Mouse (Mus musculus): Measurements from ENCODE around the gene Hist1h4j. TPM values are rescaled to one million over a fixed set of nuclear protein-coding genes. Genes with fewer than 3 reads are reported as not detected.
"Not testable (repeated sequence)": the region's sequence is repeated elsewhere in the genome, so short reads cannot be mapped to it uniquely, and the experiment has no call there.

Gene Hist1h4j
- polyA plus RNA-seq, 1 experiment from 2014 or later: 1.2 TPM

DNA sequence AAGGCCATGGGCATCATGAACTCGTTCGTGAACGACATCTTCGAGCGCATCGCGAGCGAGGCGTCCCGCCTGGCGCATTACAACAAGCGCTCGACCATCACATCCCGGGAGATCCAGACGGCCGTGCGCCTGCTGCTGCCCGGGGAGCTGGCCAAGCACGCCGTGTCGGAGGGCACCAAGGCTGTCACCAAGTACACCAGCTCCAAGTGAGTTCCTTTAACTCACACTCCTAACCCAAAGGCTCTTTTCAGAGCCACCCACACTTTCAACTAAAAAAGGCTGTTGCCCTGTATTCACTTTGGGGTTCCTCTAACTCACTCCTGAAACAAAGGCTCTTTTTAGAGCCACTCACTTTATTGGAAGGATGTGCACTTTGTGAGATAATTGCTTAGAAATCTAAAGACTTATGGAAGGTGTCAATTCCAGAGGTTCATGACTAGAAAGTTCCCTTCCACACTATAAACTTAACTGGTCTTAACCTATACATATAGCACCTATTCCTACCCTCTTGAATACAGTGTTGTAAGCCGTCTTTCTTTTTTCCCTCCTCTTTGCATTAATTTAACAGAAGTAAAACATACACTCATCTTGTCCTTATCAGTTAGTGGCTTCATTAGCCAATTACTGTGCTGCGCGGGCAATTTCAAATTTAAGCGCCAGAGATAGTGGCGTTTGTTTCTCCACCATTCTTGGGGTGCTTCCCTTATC lies 19.6 kb downstream of the Hist1h4j start:
- H3K4me1 ChIP-seq (replicated peaks; ENCODE audit: control insufficient read depth, insufficient read depth, low read length); H3K9me3 ChIP-seq (ENCODE audit: control insufficient read depth, low read length); DNase-seq (ENCODE audit: low spot score); H3K36me3 ChIP-seq (ENCODE audit: control insufficient read depth, insufficient read depth, low read length); H3K27me3 ChIP-seq (ENCODE audit: control insufficient read depth, insufficient read depth, low read length): not testable (repeated sequence)
- H3K27ac ChIP-seq (ENCODE audit: low read depth, low read length): peak overlapping the region; percentile 92
- peak overlapping the region; percentile 41 for H3K4me3 ChIP-seq (ENCODE audit: low read depth, low read length)
- H3K9ac ChIP-seq (ENCODE audit: low read length): peak overlapping the region; percentile 67
- peak overlapping the region; percentile 51 for H3K4me2 ChIP-seq (ENCODE audit: low read depth, low read length, severe bottlenecking)
- ATAC-seq (replicated peaks; ENCODE audit: low FRiP score): 0 out of 2 replicates have a peak, but pooled peaks have one; percentile 0
- WGBS: under 1% methylated on average over 23 of the region's 26 CpGs

DNA sequence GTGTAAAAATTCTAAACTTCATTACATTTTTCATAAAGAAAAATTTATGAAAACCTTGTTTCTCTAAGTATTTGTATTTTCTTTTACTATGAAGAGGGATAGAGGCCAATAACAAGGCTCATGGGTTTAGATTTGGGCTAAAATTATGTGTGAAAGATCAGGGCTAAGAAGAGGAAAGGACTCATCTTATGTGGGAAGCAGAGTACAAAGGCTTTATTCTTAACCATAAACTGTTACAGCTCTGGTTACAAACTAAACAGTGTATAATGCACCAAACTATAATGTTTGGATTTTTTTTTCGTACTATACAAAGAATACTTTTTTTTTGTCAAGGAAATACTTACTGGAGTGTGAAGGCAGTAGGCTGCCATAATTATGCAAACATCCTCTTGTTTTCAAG lies 20.8 kb downstream of the Hist1h4j start:
- no peaks in the 10 kb centered on the region for H3K36me3 ChIP-seq (ENCODE audit: control insufficient read depth, insufficient read depth, low read length)
- no peak overlapping the region for H3K9ac ChIP-seq (ENCODE audit: low read length)
- no peaks in the 10 kb centered on the region for H3K27me3 ChIP-seq (ENCODE audit: control insufficient read depth, insufficient read depth, low read length)
- H3K27ac ChIP-seq (ENCODE audit: low read depth, low read length): no peak overlapping the region
- no peak for DNase-seq (ENCODE audit: low spot score)
- no peak overlapping the region for H3K4me3 ChIP-seq (ENCODE audit: low read depth, low read length)
- H3K4me2 ChIP-seq (ENCODE audit: low read depth, low read length, severe bottlenecking): no peak overlapping the region
- WGBS: 78% methylated on average over 1 of the region's 1 CpGs
- peaks cover 3% of the 10 kb centered on the region; the same call in 1 of the 2 replicates for H3K4me1 ChIP-seq (replicated peaks; ENCODE audit: control insufficient read depth, insufficient read depth, low read length)
- H3K9me3 ChIP-seq (ENCODE audit: control insufficient read depth, low read length): no peaks in the 10 kb centered on the region
- ATAC-seq (replicated peaks; ENCODE audit: low FRiP score): no peak

DNA sequence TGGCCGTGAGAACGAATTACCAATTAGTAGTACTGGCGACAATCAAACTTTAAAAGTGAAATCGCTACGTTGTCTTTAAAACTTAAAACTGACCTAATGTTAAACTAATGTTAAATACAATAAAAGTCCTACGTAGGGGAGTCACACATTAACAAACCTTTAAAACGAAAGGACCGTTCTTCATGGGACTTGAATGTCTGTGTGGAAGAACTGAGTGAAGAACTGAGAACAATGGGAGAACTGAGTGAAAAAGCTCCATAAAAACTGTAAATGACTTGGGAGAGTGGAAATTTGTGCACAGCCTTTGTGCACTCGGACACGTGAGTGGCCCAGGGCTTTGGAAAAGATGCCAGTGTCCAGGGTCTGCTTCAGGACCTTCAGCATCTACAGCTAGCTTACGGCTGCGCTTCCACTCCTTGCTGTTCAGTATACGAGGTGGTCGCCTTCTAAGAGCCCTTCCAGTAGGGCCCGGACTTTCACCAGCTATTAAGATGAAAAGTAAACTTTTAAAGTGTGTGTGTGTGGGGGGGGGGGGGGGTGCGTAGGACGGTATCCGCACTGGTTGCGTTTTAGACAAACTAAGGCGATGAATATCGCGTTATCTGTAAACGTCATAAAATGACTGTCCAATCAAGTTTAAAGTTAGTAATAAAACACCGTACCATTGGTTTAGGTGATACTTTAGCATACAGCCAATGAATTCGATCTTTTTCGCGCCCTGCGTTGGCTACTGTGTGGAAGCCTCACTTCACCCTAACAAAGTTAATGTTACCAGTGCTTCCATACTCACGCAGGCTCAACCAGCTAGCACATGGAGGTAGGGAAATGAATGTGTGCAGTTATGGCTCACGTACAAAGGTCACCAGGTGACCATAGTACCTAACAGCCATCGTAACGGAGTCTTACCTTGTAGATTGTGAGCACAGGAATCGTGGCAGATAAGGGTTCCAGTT lies 44.2 kb downstream of the Hist1h4j start:
- Histone ChIP-seq H3K4me2 (ENCODE audit: low read depth, low read length, severe bottlenecking) (peak overlapping the region; percentile 76), H3K9ac (ENCODE audit: low read length) (peak overlapping the region; percentile 91), H3K36me3 (ENCODE audit: control insufficient read depth, insufficient read depth, low read length) (no peaks in the 10 kb centered on the region), H3K4me3 (ENCODE audit: low read depth, low read length) (peak overlapping the region; percentile 54), H3K27ac (ENCODE audit: low read depth, low read length) (peak overlapping the region; percentile 99), H3K9me3 (ENCODE audit: control insufficient read depth, low read length) (no peaks in the 10 kb centered on the region), H3K4me1 (replicated peaks; ENCODE audit: control insufficient read depth, insufficient read depth, low read length) (no peaks in the 10 kb centered on the region), H3K27me3 (ENCODE audit: control insufficient read depth, insufficient read depth, low read length) (no peaks in the 10 kb centered on the region)
- ATAC-seq (replicated peaks; ENCODE audit: low FRiP score) (peak; percentile 77), DNase-seq (ENCODE audit: low spot score) (peak; percentile 83)
- 5% methylated on average over 33 of the region's 33 CpGs for WGBS

DNA sequence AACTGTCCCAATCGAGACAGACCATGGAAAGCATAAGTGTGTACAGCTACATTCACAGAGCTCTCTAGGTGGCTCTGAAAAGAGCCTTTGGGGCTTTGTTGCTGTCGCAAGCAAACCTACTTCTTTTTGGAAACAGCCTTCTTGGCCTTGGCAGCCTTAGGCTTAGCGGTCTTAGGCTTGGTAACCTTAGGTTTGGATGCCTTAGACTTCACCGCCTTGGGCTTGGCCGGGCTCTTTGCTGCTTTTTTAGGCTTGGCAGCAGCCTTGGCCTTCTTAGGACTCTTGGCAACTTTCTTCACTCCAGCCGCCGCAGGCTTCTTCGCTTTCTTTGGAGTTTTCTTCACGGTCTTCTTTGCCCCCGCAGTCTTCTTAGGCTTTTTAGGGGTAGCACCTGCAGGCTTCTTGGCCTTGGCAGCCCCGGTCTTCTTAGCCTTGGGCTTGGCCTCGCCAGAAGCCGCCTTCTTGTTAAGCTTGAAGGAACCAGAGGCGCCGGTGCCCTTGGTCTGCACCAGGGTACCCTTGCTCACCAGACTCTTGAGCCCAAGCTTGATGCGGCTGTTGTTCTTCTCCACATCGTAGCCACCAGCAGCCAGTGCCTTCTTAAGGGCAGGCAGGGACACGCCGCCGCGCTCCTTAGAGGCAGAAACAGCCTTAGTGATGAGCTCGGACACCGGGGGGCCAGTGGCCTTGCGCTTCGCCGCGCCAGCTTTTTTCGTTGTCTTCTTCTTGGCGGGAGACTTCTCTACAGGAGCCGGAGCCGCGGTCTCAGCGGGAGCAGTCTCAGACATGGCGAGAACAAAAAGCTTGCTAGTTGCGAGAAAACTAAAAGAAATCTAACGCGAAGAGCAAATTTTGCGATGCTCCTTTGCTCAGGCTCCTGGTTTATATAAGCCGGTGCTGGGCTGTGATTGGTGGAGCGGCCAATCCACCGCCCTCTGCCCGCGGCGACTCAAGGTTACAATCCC lies 45.2 kb downstream of the Hist1h4j start, which contains the start of gene Hist1h1b:
Hist1h1b (minus strand) TSS at position 859 of the 965 bp plus-strand sequence.
- H3K36me3 ChIP-seq (ENCODE audit: control insufficient read depth, insufficient read depth, low read length): no peaks in the 10 kb centered on the region
- H3K9me3 ChIP-seq (ENCODE audit: control insufficient read depth, low read length): no peaks in the 10 kb centered on the region
- no peaks in the 10 kb centered on the region for H3K27me3 ChIP-seq (ENCODE audit: control insufficient read depth, insufficient read depth, low read length)
- H3K27ac ChIP-seq (ENCODE audit: low read depth, low read length): peak within 1 kb of the TSS; percentile 99
- H3K9ac ChIP-seq (ENCODE audit: low read length): peak within 1 kb of the TSS; percentile 91
- peak; percentile 88 for DNase-seq (ENCODE audit: low spot score)
- under 1% methylated on average over 44 of the region's 44 CpGs for WGBS
- peak; percentile 55 for ATAC-seq (replicated peaks; ENCODE audit: low FRiP score)
- peak within 1 kb of the TSS; percentile 54 for H3K4me3 ChIP-seq (ENCODE audit: low read depth, low read length)
- H3K4me1 ChIP-seq (replicated peaks; ENCODE audit: control insufficient read depth, insufficient read depth, low read length): 0 out of 2 replicates have a peak, but pooled peaks cover 3% of the 10 kb centered on the region
- peak within 1 kb of the TSS; percentile 76 for H3K4me2 ChIP-seq (ENCODE audit: low read depth, low read length, severe bottlenecking)

DNA sequence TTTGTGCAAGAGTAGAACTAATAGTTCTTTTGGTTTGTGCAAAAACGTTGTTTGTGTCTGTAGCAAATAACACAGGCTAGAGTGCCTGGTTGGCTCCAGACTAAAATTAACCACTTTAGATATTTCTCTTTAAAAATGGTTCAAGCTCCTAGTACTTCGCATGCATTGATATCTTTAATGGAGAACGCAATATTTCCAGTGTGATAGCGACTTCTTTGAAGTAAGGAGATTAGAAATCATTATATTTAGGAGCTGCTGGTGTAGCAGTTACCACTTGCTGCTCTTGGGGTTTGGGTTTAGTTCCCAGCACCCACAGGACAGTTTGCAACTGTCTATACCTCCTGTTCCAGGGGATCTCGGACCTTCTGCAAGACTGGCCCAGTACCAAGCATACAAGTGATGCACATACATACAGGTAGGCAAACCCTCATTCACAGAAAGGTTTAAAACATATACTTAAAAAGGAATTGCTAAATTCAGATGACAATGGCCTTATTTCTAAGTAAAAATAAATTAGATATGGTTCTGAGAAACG lies 46.2 kb downstream of the Hist1h4j start:
- ATAC-seq (replicated peaks; ENCODE audit: low FRiP score): no peak
- H3K27me3 ChIP-seq (ENCODE audit: control insufficient read depth, insufficient read depth, low read length): no peaks in the 10 kb centered on the region
- peaks cover 5% of the 10 kb centered on the region; the same call in 1 of the 2 replicates for H3K4me1 ChIP-seq (replicated peaks; ENCODE audit: control insufficient read depth, insufficient read depth, low read length)
- no peak overlapping the region for H3K9ac ChIP-seq (ENCODE audit: low read length)
- H3K4me2 ChIP-seq (ENCODE audit: low read depth, low read length, severe bottlenecking): peak overlapping the region; percentile 76
- H3K36me3 ChIP-seq (ENCODE audit: control insufficient read depth, insufficient read depth, low read length): no peaks in the 10 kb centered on the region
- WGBS: 43% methylated on average over 6 of the region's 6 CpGs
- H3K9me3 ChIP-seq (ENCODE audit: control insufficient read depth, low read length): no peaks in the 10 kb centered on the region
- DNase-seq (ENCODE audit: low spot score): no peak
- no peak overlapping the region for H3K4me3 ChIP-seq (ENCODE audit: low read depth, low read length)
- H3K27ac ChIP-seq (ENCODE audit: low read depth, low read length): peak overlapping the region; percentile 99

DNA sequence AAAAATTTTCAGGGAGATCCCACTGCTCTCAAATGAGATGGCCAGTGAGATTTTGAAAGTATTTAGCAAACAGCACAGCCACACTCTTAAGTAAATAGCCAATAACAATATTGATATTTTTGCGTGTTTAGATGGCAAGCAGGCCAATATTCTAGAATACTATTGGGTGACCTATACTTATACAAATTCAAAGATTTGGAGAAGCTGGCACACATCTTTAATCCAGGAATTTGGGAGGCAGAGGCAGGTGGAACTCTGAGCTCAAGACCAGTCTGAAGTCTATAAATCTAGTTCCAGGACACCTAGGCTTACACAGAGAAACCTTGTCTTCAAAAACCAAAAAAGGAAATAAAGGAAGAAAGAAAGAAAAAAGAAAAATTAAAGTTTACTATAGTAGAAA lies 46.8 kb downstream of the Hist1h4j start:
- Histone ChIP-seq H3K36me3 (ENCODE audit: control insufficient read depth, insufficient read depth, low read length) (no peaks in the 10 kb centered on the region), H3K27ac (ENCODE audit: low read depth, low read length) (peak overlapping the region; percentile 68), H3K9ac (ENCODE audit: low read length) (no peak overlapping the region), H3K4me2 (ENCODE audit: low read depth, low read length, severe bottlenecking) (no peak overlapping the region), H3K27me3 (ENCODE audit: control insufficient read depth, insufficient read depth, low read length) (no peaks in the 10 kb centered on the region), H3K4me1 (replicated peaks; ENCODE audit: control insufficient read depth, insufficient read depth, low read length) (peaks cover 5% of the 10 kb centered on the region; the same call in 1 of the 2 replicates), H3K9me3 (ENCODE audit: control insufficient read depth, low read length) (no peaks in the 10 kb centered on the region), H3K4me3 (ENCODE audit: low read depth, low read length) (no peak overlapping the region)
- 91% methylated on average over 1 of the region's 1 CpGs for WGBS
- no peak for DNase-seq (ENCODE audit: low spot score)
- no peak for ATAC-seq (replicated peaks; ENCODE audit: low FRiP score)

DNA sequence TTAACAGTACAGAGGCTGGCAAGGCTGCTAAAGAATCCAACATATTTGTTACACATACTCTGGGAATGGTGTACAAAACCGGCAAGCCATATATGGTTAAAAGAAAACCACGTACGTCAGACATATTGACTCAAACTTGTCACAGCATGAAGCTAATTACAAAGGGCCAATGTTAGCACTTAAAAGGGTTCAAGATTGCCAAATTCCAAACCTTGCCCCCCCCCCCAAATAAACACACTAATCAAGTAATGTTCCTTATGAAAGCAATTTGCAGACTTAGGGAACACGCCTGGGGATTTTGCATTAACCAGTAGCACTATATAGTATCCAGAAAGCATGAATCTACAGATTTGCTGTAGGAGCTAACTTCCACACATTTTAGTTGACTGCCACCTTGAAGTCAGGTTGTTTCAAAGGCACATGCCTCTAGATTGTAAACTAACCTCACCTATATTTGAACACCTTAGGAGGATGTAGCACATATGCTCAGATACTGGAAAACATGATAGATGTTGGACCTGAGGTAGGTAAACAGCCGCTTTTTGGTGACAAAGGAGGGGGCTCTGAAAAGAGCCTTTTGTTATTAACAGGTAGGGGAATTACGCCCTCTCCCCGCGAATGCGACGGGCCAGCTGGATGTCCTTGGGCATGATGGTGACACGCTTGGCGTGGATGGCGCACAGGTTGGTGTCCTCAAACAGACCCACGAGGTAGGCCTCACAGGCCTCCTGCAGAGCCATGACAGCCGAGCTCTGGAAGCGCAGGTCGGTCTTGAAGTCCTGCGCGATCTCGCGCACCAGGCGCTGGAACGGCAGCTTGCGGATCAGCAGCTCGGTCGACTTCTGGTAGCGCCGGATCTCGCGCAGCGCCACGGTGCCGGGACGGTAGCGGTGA lies 47.7 kb downstream of the Hist1h4j start:
- H3K9me3 ChIP-seq (ENCODE audit: control insufficient read depth, low read length); H3K27me3 ChIP-seq (ENCODE audit: control insufficient read depth, insufficient read depth, low read length); H3K36me3 ChIP-seq (ENCODE audit: control insufficient read depth, insufficient read depth, low read length); H3K4me1 ChIP-seq (replicated peaks; ENCODE audit: control insufficient read depth, insufficient read depth, low read length): not testable (repeated sequence)
- ATAC-seq (replicated peaks; ENCODE audit: low FRiP score) (peak; percentile 5; the same call in 1 of the 2 replicates), DNase-seq (ENCODE audit: low spot score) (peak; percentile 71)
- peak overlapping the region; percentile 96 for H3K27ac ChIP-seq (ENCODE audit: low read depth, low read length)
- peak overlapping the region; percentile 40 for H3K4me3 ChIP-seq (ENCODE audit: low read depth, low read length)
- H3K4me2 ChIP-seq (ENCODE audit: low read depth, low read length, severe bottlenecking): peak overlapping the region; percentile 67
- under 1% methylated on average over 13 of the region's 35 CpGs for WGBS
- H3K9ac ChIP-seq (ENCODE audit: low read length): peak overlapping the region; percentile 79
